11 mouse cellular contexts compared by ENCODE assay signal in genomic region chr12:51947498-51947945, GRCm38 (mm10). TPM values are rescaled to one million over a fixed set of nuclear protein-coding genes. Genes with fewer than 3 reads are reported as not detected.
DNase-seq lines count a peak whose midpoint lies in the region; ATAC-seq and TF ChIP-seq lines count a peak whose summit lies in the region.
"Had no signal": no experiment of that assay in that cellular context is flagged by ENCODE, and none has a peak within 500 bp of the region (broad histone marks: within the 10 kb centered on the region; RNA-seq: fewer than 3 reads in every experiment).

No protein-coding gene starts in this region.

- H3K9me3 ChIP-seq in kidney, postnatal 0 days (replicated peaks; ENCODE audit: low read length): no peaks in the 10 kb centered on the region
- no peaks in the 10 kb centered on the region for H3K9me3 ChIP-seq in kidney, embryonic 15.5 days (replicated peaks)
- H3K9me3 ChIP-seq: limb, embryonic 13.5 days; midbrain, embryonic 10.5 days had no signal

- 85% methylated on average over 10 of the region's 10 CpGs for WGBS in kidney, postnatal 0 days
- 83% methylated on average over 10 of the region's 10 CpGs for WGBS in kidney, embryonic 15.5 days

- peak; percentile 37 for DNase-seq in kidney, postnatal 0 days (ENCODE audit: low spot score)
- DNase-seq in right cerebral cortex, adult 2 months (ENCODE audit: low spot score in 2 of 2): peak; percentile 20 to 32
- DNase-seq in right cerebral cortex, postnatal 4 days: no peak
- peak; percentile 38 for DNase-seq in adrenal gland, postnatal 25 days
- DNase-seq: cerebellum, postnatal 25 days had no signal

- peak; percentile 52 for TF ChIP-seq CTCF in kidney, postnatal 0 days (IDR thresholded peaks at IDR 0.05; ENCODE audit: low read depth)

- peaks cover 33% of the 10 kb centered on the region for H3K36me3 ChIP-seq in kidney, postnatal 0 days (ENCODE audit: insufficient read depth, low read length)
- peaks cover 69% of the 10 kb centered on the region for H3K36me3 ChIP-seq in kidney, embryonic 15.5 days

- no peak overlapping the region for H3K4me2 ChIP-seq in kidney, postnatal 0 days (ENCODE audit: low read length)
- no peak overlapping the region for H3K4me2 ChIP-seq in kidney, embryonic 15.5 days
- H3K4me2 ChIP-seq: limb, embryonic 13.5 days had no signal

- H3K27me3 ChIP-seq in kidney, postnatal 0 days (ENCODE audit: insufficient read depth, low read length): no peaks in the 10 kb centered on the region
- H3K27me3 ChIP-seq in kidney, embryonic 15.5 days: no peaks in the 10 kb centered on the region
- H3K27me3 ChIP-seq: limb, embryonic 13.5 days had no signal

- no peak overlapping the region for H3K4me3 ChIP-seq in kidney, postnatal 0 days (replicated peaks; ENCODE audit: low read depth, low read length)
- H3K4me3 ChIP-seq in kidney, embryonic 15.5 days (replicated peaks): no peak overlapping the region
- H3K4me3 ChIP-seq: limb, embryonic 13.5 days; midbrain, embryonic 10.5 days had no signal

- H3K27ac ChIP-seq in kidney, postnatal 0 days: no peak overlapping the region
- H3K27ac ChIP-seq in kidney, embryonic 15.5 days: no peak overlapping the region
- H3K27ac ChIP-seq: limb, embryonic 13.5 days; midbrain, embryonic 10.5 days had no signal

- peak; percentile 52; the same call in 1 of the 2 replicates for ATAC-seq in kidney, postnatal 0 days (replicated peaks; ENCODE audit: low FRiP score, low read depth)
- no peak for ATAC-seq in kidney, embryonic 15.5 days (replicated peaks; ENCODE audit: low FRiP score)
- ATAC-seq in activated CD4-positive, CD25-positive, alpha-beta regulatory T cell, adult 4 months: no peak
- no peak for ATAC-seq in cerebellum, adult (ENCODE audit: insufficient number of reproducible peaks, low FRiP score, low TSS enrichment)
- ATAC-seq: forebrain, embryonic 16.5 days had no signal

- no peak overlapping the region for H3K9ac ChIP-seq in kidney, postnatal 0 days (ENCODE audit: low read depth, low read length)
- no peak overlapping the region for H3K9ac ChIP-seq in kidney, embryonic 15.5 days
- H3K9ac ChIP-seq: limb, embryonic 13.5 days had no signal

- H3K4me1 ChIP-seq in kidney, postnatal 0 days (replicated peaks; ENCODE audit: insufficient read depth, low read length): no peaks in the 10 kb centered on the region
- no peaks in the 10 kb centered on the region for H3K4me1 ChIP-seq in kidney, embryonic 15.5 days
- H3K4me1 ChIP-seq: limb, embryonic 13.5 days had no signal

RNA-seq across cellular contexts. Expression of gene Heatr5a, which starts 23.6 kb away (rescaled TPM):
- 3.7 and 4.3 TPM in 2 replicates for polyA plus RNA-seq in kidney, postnatal 0 days (2015; fragmentation: Nextera tagmentation; extraction: Ambion mirVana)
- polyA plus RNA-seq in kidney, embryonic 15.5 days (2015; fragmentation: Nextera tagmentation; extraction: Ambion mirVana): 9.6 and 11.0 TPM in 2 replicates
- total RNA-seq in adrenal gland, postnatal 25 days (2021): 23.6 and 24.4 TPM in 2 replicates
- polyA plus RNA-seq in activated CD4-positive, CD25-positive, alpha-beta regulatory T cell, adult 4 months (2017; shearing (Covaris generic)): 10 to 100 TPM in 1 of 2 experiments, 1 to 10 TPM in 1; 7.5 to 12.2 TPM

RNA-seq across cellular contexts. Expression of gene Dtd2, which starts 58.8 kb away (rescaled TPM):
- 31.2 and 34.5 TPM in 2 replicates for polyA plus RNA-seq in kidney, postnatal 0 days (2015; fragmentation: Nextera tagmentation; extraction: Ambion mirVana)
- polyA plus RNA-seq in kidney, embryonic 15.5 days (2015; fragmentation: Nextera tagmentation; extraction: Ambion mirVana): 25.6 and 27.8 TPM in 2 replicates
- total RNA-seq in adrenal gland, postnatal 25 days (2021): 17.2 and 39.9 TPM in 2 replicates
- polyA plus RNA-seq in activated CD4-positive, CD25-positive, alpha-beta regulatory T cell, adult 4 months (2017; shearing (Covaris generic)): 10 to 100 TPM; 12.8 to 17.3 TPM
